Mouse (Mus musculus): ENCODE data around the gene Taco1.

- no peak for TF ChIP-seq CTCF (IDR thresholded peaks at IDR 0.05; ENCODE audit: insufficient read depth, low read length)
- no peak for TF ChIP-seq POLR2A (IDR thresholded peaks at IDR 0.05; ENCODE audit: borderline replicate concordance, extremely low read depth, low read depth, low read length)
Measured at GRCm38 (mm10) chr11:106063756-106064155, 2.1 kb upstream of the Taco1 start.

Measured in lung, adult 2 months (tissue).